Mouse (Mus musculus) spleen, postnatal 10 days (tissue): Measurements from ENCODE around the gene Col8a2.

Experiments
- DNase-seq, 2 experiments: peaks; one replicate each; pipeline ENCODE4 v3.0.0; 2021 to 2022; ENCODE audit warnings: low spot score in 2 of 2

Gene Col8a2

GRCm38 (mm10) chr4:126331751-126332150 is 45.2 kb downstream of the Col8a2 start:
- DNase-seq, result no peak

- peak in 1 of 2 experiments; percentile 62 for DNase-seq
Measured at GRCm38 (mm10) chr4:126332358-126332757, 45.8 kb downstream of the Col8a2 start.

GRCm38 (mm10) chr4:126339461-126339860 is 52.9 kb downstream of the Col8a2 start:
- no peak for DNase-seq

GRCm38 (mm10) chr4:126343451-126343850 is 56.9 kb downstream of the Col8a2 start:
- DNase-seq, result no peak

GRCm38 (mm10) chr4:126360069-126360468 is 73.5 kb downstream of the Col8a2 start:
- DNase-seq, result no peak
